12 mouse cellular contexts compared by ENCODE assay signal in the genomic region with DNA sequence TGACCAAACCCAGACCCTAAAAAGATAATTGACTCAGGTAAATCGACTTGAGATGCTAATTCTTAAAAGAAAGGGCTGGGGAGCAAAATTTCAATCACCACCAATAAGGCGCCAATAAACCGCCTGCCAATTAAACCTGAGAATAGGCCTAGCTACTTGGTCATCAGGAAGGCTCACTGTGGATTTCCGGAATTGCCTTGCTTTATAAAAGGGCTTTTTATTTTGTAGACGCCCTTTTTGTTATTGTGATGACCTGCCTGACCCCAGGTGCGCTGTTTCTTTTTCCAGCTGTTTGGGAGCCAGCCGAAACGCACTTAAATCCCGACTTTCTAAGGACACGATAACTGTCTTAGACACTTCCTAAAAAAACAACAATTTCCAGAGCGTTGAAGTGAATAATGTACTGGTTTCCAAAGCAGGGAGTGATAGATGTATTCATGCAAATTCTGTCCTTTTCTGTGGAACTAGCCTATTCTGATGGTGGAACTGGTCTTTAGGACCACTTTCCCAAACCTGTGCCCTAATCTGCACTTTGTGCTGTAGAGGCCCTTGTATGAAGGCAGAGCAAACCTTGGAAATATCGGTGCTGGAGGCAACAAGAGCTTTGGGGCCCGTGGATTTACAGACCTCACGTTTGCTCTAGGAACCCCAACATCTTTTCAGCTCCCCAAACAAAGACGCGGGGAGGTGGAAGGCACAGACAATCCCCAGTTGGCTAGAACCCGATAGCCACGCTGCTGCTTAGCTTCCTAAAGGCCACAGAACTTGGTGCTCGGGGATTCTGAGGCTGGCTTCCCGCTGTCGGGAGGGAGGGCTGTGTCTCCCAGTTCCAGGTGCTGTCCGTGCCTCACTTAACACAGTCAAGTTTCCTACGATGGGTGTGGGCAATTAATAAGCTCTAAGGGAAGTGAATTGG. TPM values are rescaled to one million over a fixed set of nuclear protein-coding genes. Genes with fewer than 3 reads are reported as not detected.
A peak's percentile ranks its signal among the peaks of the same experiment; 100 is the strongest.
DNase-seq lines count a peak whose midpoint lies in the region; ATAC-seq and TF ChIP-seq lines count a peak whose summit lies in the region.
"Had no signal": no experiment of that assay in that cellular context is flagged by ENCODE, and none has a peak within 500 bp of the region (broad histone marks: within the 10 kb centered on the region; RNA-seq: fewer than 3 reads in every experiment).

No protein-coding gene starts in this region.

- no peak overlapping the region for H3K4me3 ChIP-seq in layer of hippocampus, adult 2 months
- H3K4me3 ChIP-seq in embryonic facial prominence, embryonic 10.5 days = peak overlapping the region; percentile 22; the same call in 1 of the 2 replicates
- peak overlapping the region; percentile 24; the same call in 1 of the 2 replicates for H3K4me3 ChIP-seq in hindbrain, embryonic 16.5 days (ENCODE audit: low read length)
- H3K4me3 ChIP-seq in neural tube, embryonic 13.5 days = no peak overlapping the region
- H3K4me3 ChIP-seq: erythroblast, embryonic 14.5 days; megakaryocyte, embryonic 14.5 days had no signal

- ATAC-seq in hindbrain, embryonic 16.5 days = no peak
- ATAC-seq in neural tube, embryonic 13.5 days (ENCODE audit: low read depth) = no peak
- no peak for ATAC-seq in megakaryocyte-erythroid progenitor cell, adult 5-6 weeks (replicated peaks; ENCODE audit: low FRiP score, low TSS enrichment, poor library complexity, severe bottlenecking)

- DNase-seq in layer of hippocampus, adult 2 months (ENCODE audit: low spot score in 2 of 2) = peak in 1 of 2 experiments; percentile 6
- no peak for DNase-seq in layer of hippocampus, adult 8-10 months (ENCODE audit: low spot score in 2 of 2)
- peak; percentile 63 for DNase-seq in embryonic facial prominence, embryonic 10.5 days (ENCODE audit: low spot score)
- DNase-seq in layer of hippocampus, postnatal 10 days (ENCODE audit: low spot score in 2 of 2) = no peak
- no peak for DNase-seq in ovary, postnatal 10 days (ENCODE audit: low spot score)

- WGBS in embryonic facial prominence, embryonic 10.5 days = 3% methylated on average over 23 of the region's 23 CpGs
- 15% methylated on average over 23 of the region's 23 CpGs for WGBS in hindbrain, embryonic 16.5 days
- WGBS in neural tube, embryonic 13.5 days = 11% methylated on average over 23 of the region's 23 CpGs

- no peaks in the 10 kb centered on the region for H3K9me3 ChIP-seq in embryonic facial prominence, embryonic 10.5 days
- no peaks in the 10 kb centered on the region for H3K9me3 ChIP-seq in hindbrain, embryonic 16.5 days (ENCODE audit: control insufficient read depth, low read length)
- no peaks in the 10 kb centered on the region for H3K9me3 ChIP-seq in neural tube, embryonic 13.5 days

- peak overlapping the region; percentile 46; the same call in 1 of the 2 replicates for H3K27ac ChIP-seq in layer of hippocampus, adult 2 months
- no peak overlapping the region for H3K27ac ChIP-seq in embryonic facial prominence, embryonic 10.5 days (replicated peaks)
- H3K27ac ChIP-seq in hindbrain, embryonic 16.5 days (ENCODE audit: low read depth, low read length) = peak overlapping the region; percentile 72
- peak overlapping the region; percentile 42; the same call in 1 of the 2 replicates for H3K27ac ChIP-seq in neural tube, embryonic 13.5 days (replicated peaks)

- no peaks in the 10 kb centered on the region for H3K36me3 ChIP-seq in embryonic facial prominence, embryonic 10.5 days (replicated peaks)
- no peaks in the 10 kb centered on the region for H3K36me3 ChIP-seq in hindbrain, embryonic 16.5 days (ENCODE audit: control insufficient read depth, insufficient read depth, low read length)
- H3K36me3 ChIP-seq in neural tube, embryonic 13.5 days = no peaks in the 10 kb centered on the region

- H3K9ac ChIP-seq in hindbrain, embryonic 16.5 days (ENCODE audit: low read depth, low read length) = peak overlapping the region; percentile 53
- no peak overlapping the region for H3K9ac ChIP-seq in neural tube, embryonic 13.5 days

- peaks cover 100% of the 10 kb centered on the region for H3K27me3 ChIP-seq in embryonic facial prominence, embryonic 10.5 days (replicated peaks; ENCODE audit: low read depth, poor library complexity, severe bottlenecking)
- H3K27me3 ChIP-seq in hindbrain, embryonic 16.5 days (replicated peaks; ENCODE audit: control insufficient read depth, insufficient read depth, low read length) = peaks cover 28% of the 10 kb centered on the region
- peaks cover 97% of the 10 kb centered on the region for H3K27me3 ChIP-seq in neural tube, embryonic 13.5 days

- H3K4me1 ChIP-seq in embryonic facial prominence, embryonic 10.5 days = peaks cover 46% of the 10 kb centered on the region
- peaks cover 10% of the 10 kb centered on the region for H3K4me1 ChIP-seq in hindbrain, embryonic 16.5 days (ENCODE audit: control insufficient read depth, insufficient read depth, low read depth, low read length)
- peaks cover 31% of the 10 kb centered on the region for H3K4me1 ChIP-seq in neural tube, embryonic 13.5 days (replicated peaks)

- no peak for TF ChIP-seq CTCF in layer of hippocampus, adult 2 months (conservative IDR thresholded peaks at IDR 0.05)

- peak overlapping the region; percentile 53 for H3K4me2 ChIP-seq in hindbrain, embryonic 16.5 days (ENCODE audit: low read length)
- peak overlapping the region; percentile 38 for H3K4me2 ChIP-seq in neural tube, embryonic 13.5 days

RNA-seq across cellular contexts. Expression of a gene that starts 2.7 kb away (rescaled TPM):
- total RNA-seq in layer of hippocampus, adult 2 months (2021) = 1 to 10 TPM; 3.9 to 4.4 TPM
- 1 to 10 TPM; 2.6 to 6.1 (median 4.2) TPM for total RNA-seq in layer of hippocampus, adult 8-10 months (2022)
- 6.2 and 6.9 TPM in 2 replicates for polyA plus RNA-seq in embryonic facial prominence, embryonic 10.5 days (2016; fragmentation: Nextera tagmentation; extraction: Ambion mirVana)
- 14.9 and 15.2 TPM in 2 replicates for polyA plus RNA-seq in hindbrain, embryonic 16.5 days (2015; fragmentation: Nextera tagmentation; extraction: Ambion mirVana)
- polyA plus RNA-seq in neural tube, embryonic 13.5 days (2015; fragmentation: Nextera tagmentation; extraction: Ambion mirVana) = 8.4 and 8.6 TPM in 2 replicates
- not detected in 2 replicates for total RNA-seq in megakaryocyte-erythroid progenitor cell, adult 5-6 weeks (2014; fragmentation: Nextera tagmentation)
- not detected in 2 replicates for total RNA-seq in megakaryocyte-erythroid progenitor cell, adult 5-6 weeks (2017)
- total RNA-seq in layer of hippocampus, postnatal 10 days (2021) = 1 to 10 TPM; 4.3 to 5.4 TPM
- polyA plus RNA-seq: heart, embryonic 16.5 days; spleen, adult 2 months had no signal

RNA-seq across cellular contexts. Expression of a gene that starts 7.1 kb away (rescaled TPM):
- total RNA-seq in layer of hippocampus, adult 2 months (2021) = 10 to 100 TPM; 17.7 to 21.9 TPM
- 10 to 100 TPM; 15.0 to 20.8 (median 18.6) TPM for total RNA-seq in layer of hippocampus, adult 8-10 months (2022)
- polyA plus RNA-seq in embryonic facial prominence, embryonic 10.5 days (2016; fragmentation: Nextera tagmentation; extraction: Ambion mirVana) = 2.2 and 2.4 TPM in 2 replicates
- 7.3 and 7.8 TPM in 2 replicates for polyA plus RNA-seq in hindbrain, embryonic 16.5 days (2015; fragmentation: Nextera tagmentation; extraction: Ambion mirVana)
- polyA plus RNA-seq in neural tube, embryonic 13.5 days (2015; fragmentation: Nextera tagmentation; extraction: Ambion mirVana) = 8.2 and 10.2 TPM in 2 replicates
- total RNA-seq in megakaryocyte-erythroid progenitor cell, adult 5-6 weeks (2014; fragmentation: Nextera tagmentation) = not detected in 2 replicates
- total RNA-seq in megakaryocyte-erythroid progenitor cell, adult 5-6 weeks (2017) = not detected in 2 replicates
- 10 to 100 TPM; 23.7 to 25.4 TPM for total RNA-seq in layer of hippocampus, postnatal 10 days (2021)
- polyA plus RNA-seq: erythroblast, embryonic 14.5 days; heart, embryonic 16.5 days; spleen, adult 2 months had no signal

RNA-seq across cellular contexts. Expression of a gene that starts 17.3 kb away (rescaled TPM):
- under 1 TPM; 0.17 to 0.36 TPM for total RNA-seq in layer of hippocampus, adult 2 months (2021)
- total RNA-seq in layer of hippocampus, adult 8-10 months (2022) = under 1 TPM; 0.32 to 0.92 (median 0.55) TPM
- 0.50 and 0.56 TPM in 2 replicates for polyA plus RNA-seq in embryonic facial prominence, embryonic 10.5 days (2016; fragmentation: Nextera tagmentation; extraction: Ambion mirVana)
- polyA plus RNA-seq in hindbrain, embryonic 16.5 days (2015; fragmentation: Nextera tagmentation; extraction: Ambion mirVana) = 1.8 and 2.1 TPM in 2 replicates
- 0.46 and 0.62 TPM in 2 replicates for polyA plus RNA-seq in neural tube, embryonic 13.5 days (2015; fragmentation: Nextera tagmentation; extraction: Ambion mirVana)
- not detected in 2 replicates for total RNA-seq in megakaryocyte-erythroid progenitor cell, adult 5-6 weeks (2014; fragmentation: Nextera tagmentation)
- not detected in 2 replicates for total RNA-seq in megakaryocyte-erythroid progenitor cell, adult 5-6 weeks (2017)
- under 1 TPM; 0.23 to 0.38 TPM for total RNA-seq in layer of hippocampus, postnatal 10 days (2021)
- polyA plus RNA-seq: erythroblast, embryonic 14.5 days; heart, embryonic 16.5 days; spleen, adult 2 months had no signal

RNA-seq across cellular contexts. Expression of a gene that starts 22.2 kb away (rescaled TPM):
- total RNA-seq in layer of hippocampus, adult 2 months (2021) = not detected
- total RNA-seq in layer of hippocampus, adult 8-10 months (2022) = under 1 TPM in 1 of 4 experiments, not detected in 3; 0.51 TPM
- polyA plus RNA-seq in embryonic facial prominence, embryonic 10.5 days (2016; fragmentation: Nextera tagmentation; extraction: Ambion mirVana) = 0.31 TPM in 1 of 2 replicates, not detected in the other
- polyA plus RNA-seq in hindbrain, embryonic 16.5 days (2015; fragmentation: Nextera tagmentation; extraction: Ambion mirVana) = 0.80 and 0.84 TPM in 2 replicates
- 0.19 and 0.29 TPM in 2 replicates for polyA plus RNA-seq in neural tube, embryonic 13.5 days (2015; fragmentation: Nextera tagmentation; extraction: Ambion mirVana)
- not detected in 2 replicates for total RNA-seq in megakaryocyte-erythroid progenitor cell, adult 5-6 weeks (2014; fragmentation: Nextera tagmentation)
- total RNA-seq in megakaryocyte-erythroid progenitor cell, adult 5-6 weeks (2017) = not detected in 2 replicates
- total RNA-seq in layer of hippocampus, postnatal 10 days (2021) = not detected
- polyA plus RNA-seq: erythroblast, embryonic 14.5 days; heart, embryonic 16.5 days; spleen, adult 2 months had no signal

Comparison
In these comparisons a context has a peak if more than half of its experiments do, and no peak if none do; other contexts are left out.
1. H3K4me3 ChIP-seq: peak in embryonic facial prominence, embryonic 10.5 days (single experiment) and hindbrain, embryonic 16.5 days (single experiment); none in layer of hippocampus, adult 2 months (single experiment) and neural tube, embryonic 13.5 days (single experiment).
2. RNA of a gene that starts 7.1 kb away (total RNA-seq): 23.7 to 25.4 TPM in layer of hippocampus, postnatal 10 days, 17.7 to 21.9 TPM in layer of hippocampus, adult 2 months and 15.0 to 20.8 TPM in layer of hippocampus, adult 8-10 months; not detected in megakaryocyte-erythroid progenitor cell, adult 5-6 weeks; every median in the first group is over 10 times any median in the second.